ENCODE assay signal across 29 mouse cellular contexts in the genomic region with DNA sequence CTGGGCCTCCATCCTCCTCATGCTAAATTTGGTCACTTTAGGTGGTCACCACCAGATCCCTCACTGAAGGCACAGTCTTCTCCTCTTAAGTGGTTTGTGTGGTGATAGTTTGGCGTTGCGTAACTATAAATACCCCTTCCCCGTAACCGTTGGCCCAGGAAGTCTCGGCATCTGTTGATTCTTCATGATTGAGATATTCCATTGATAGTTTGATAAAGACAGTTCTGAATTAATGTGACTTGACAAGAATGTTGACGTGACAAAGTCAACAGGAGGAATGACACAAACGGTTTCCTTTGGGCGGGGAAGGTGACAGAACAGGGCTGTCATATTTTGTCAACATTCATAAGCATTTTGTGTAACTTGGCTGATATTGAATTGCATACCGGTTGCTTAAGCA. TPM values are rescaled to one million over a fixed set of nuclear protein-coding genes. Genes with fewer than 3 reads are reported as not detected.
DNase-seq lines count a peak whose midpoint lies in the region; ATAC-seq and TF ChIP-seq lines count a peak whose summit lies in the region.
"Had no signal": no experiment of that assay in that cellular context is flagged by ENCODE, and none has a peak within 500 bp of the region (broad histone marks: within the 10 kb centered on the region; RNA-seq: fewer than 3 reads in every experiment).

No protein-coding gene starts in this region.

- WGBS in heart, embryonic 13.5 days = 76% methylated on average over 9 of the region's 9 CpGs
- 16% methylated on average over 9 of the region's 9 CpGs for WGBS in bone marrow, adult 2 months
- 45% methylated on average over 9 of the region's 9 CpGs for WGBS in liver, embryonic 16.5 days (ENCODE audit: insufficient replicate concordance)
- 92% methylated on average over 9 of the region's 9 CpGs for WGBS in kidney, embryonic 14.5 days

- H3K4me3 ChIP-seq in heart, embryonic 13.5 days = no peak overlapping the region
- no peak overlapping the region for H3K4me3 ChIP-seq in bone marrow, adult 2 months (replicated peaks; ENCODE audit: control insufficient read depth, low read depth, low read length)
- 0 out of 2 replicates have a peak overlapping the region, but pooled peaks have one; percentile 3 for H3K4me3 ChIP-seq in liver, embryonic 16.5 days (ENCODE audit: low read depth, low read length)
- no peak overlapping the region for H3K4me3 ChIP-seq in kidney, embryonic 14.5 days (ENCODE audit: low read length)
- H3K4me3 ChIP-seq: embryonic facial prominence, embryonic 13.5 days; forebrain, embryonic 15.5 days; heart, embryonic 12.5 days; limb, embryonic 12.5 days; midbrain, embryonic 12.5 days; neural tube, embryonic 12.5 days had no signal

- no peak for DNase-seq in heart, adult 8-10 months (ENCODE audit: low spot score)
- peak; percentile 93 for DNase-seq in 416B (ENCODE audit: low read depth)
- no peak for DNase-seq in left cerebral cortex, postnatal 25 days (ENCODE audit: low spot score in 2 of 2)
- DNase-seq in neural tube, embryonic 10.5 days (ENCODE audit: extremely low spot score, low spot score) = no peak
- DNase-seq: adrenal gland, adult 8-10 months; cerebellum, adult 2 months; cerebellum, postnatal 25 days; embryo, embryonic 11 days; heart, adult 11 months; heart, postnatal 14 days; kidney, postnatal 4 days; layer of hippocampus, adult 9-11 months; lung, adult 2 months; lung, postnatal 14 days; retina, postnatal 1 day; right cerebral cortex, postnatal 25 days had no signal

- peak overlapping the region; percentile 25; the same call in 1 of the 2 replicates for H3K4me2 ChIP-seq in heart, embryonic 13.5 days
- H3K4me2 ChIP-seq in liver, embryonic 16.5 days (ENCODE audit: low read depth, low read length) = peak overlapping the region; percentile 15; the same call in 1 of the 2 replicates
- H3K4me2 ChIP-seq in kidney, embryonic 14.5 days (replicated peaks; ENCODE audit: low read depth, low read length) = no peak overlapping the region
- H3K4me2 ChIP-seq: embryonic facial prominence, embryonic 13.5 days; forebrain, embryonic 15.5 days; heart, embryonic 12.5 days; limb, embryonic 12.5 days; midbrain, embryonic 12.5 days; neural tube, embryonic 12.5 days had no signal

- no peak overlapping the region for H3K9ac ChIP-seq in heart, embryonic 13.5 days
- H3K9ac ChIP-seq in liver, embryonic 16.5 days (ENCODE audit: low read depth, low read length) = no peak overlapping the region
- H3K9ac ChIP-seq in kidney, embryonic 14.5 days (ENCODE audit: low read depth, low read length) = no peak overlapping the region
- H3K9ac ChIP-seq: embryonic facial prominence, embryonic 13.5 days; forebrain, embryonic 15.5 days; heart, embryonic 12.5 days; limb, embryonic 12.5 days; midbrain, embryonic 12.5 days; neural tube, embryonic 12.5 days had no signal

- H3K27ac ChIP-seq in heart, embryonic 13.5 days (replicated peaks) = no peak overlapping the region
- H3K27ac ChIP-seq in bone marrow, adult 2 months (ENCODE audit: control insufficient read depth, insufficient read depth, low read depth, low read length, poor library complexity) = peak overlapping the region; percentile 65
- peak overlapping the region; percentile 68 for H3K27ac ChIP-seq in liver, embryonic 16.5 days (ENCODE audit: low read length)
- no peak overlapping the region for H3K27ac ChIP-seq in kidney, embryonic 14.5 days (ENCODE audit: low read depth, low read length)
- H3K27ac ChIP-seq: embryonic facial prominence, embryonic 13.5 days; forebrain, embryonic 15.5 days; hindbrain, postnatal 0 days; limb, embryonic 12.5 days; midbrain, embryonic 12.5 days; neural tube, embryonic 12.5 days had no signal

- H3K27me3 ChIP-seq in heart, embryonic 13.5 days (replicated peaks) = no peaks in the 10 kb centered on the region
- H3K27me3 ChIP-seq in liver, embryonic 16.5 days (ENCODE audit: control insufficient read depth, insufficient read depth, low read depth, low read length) = no peaks in the 10 kb centered on the region
- H3K27me3 ChIP-seq in kidney, embryonic 14.5 days (ENCODE audit: control insufficient read depth, insufficient read depth, low read length) = no peaks in the 10 kb centered on the region
- H3K27me3 ChIP-seq: embryonic facial prominence, embryonic 13.5 days; forebrain, embryonic 15.5 days; heart, embryonic 12.5 days; limb, embryonic 12.5 days; midbrain, embryonic 12.5 days; neural tube, embryonic 12.5 days had no signal

- TF ChIP-seq CTCF in bone marrow, adult 2 months (IDR thresholded peaks at IDR 0.05; ENCODE audit: control insufficient read depth, insufficient read depth, low read length) = no peak

- intact Hi-C loops in left cerebral cortex, postnatal 25 days (cut with DNase I) = no loop called here

- TF ChIP-seq POLR2A in bone marrow, adult 2 months (IDR thresholded peaks at IDR 0.05; ENCODE audit: borderline replicate concordance, control insufficient read depth, low read depth, low read length) = no peak

- no peaks in the 10 kb centered on the region for H3K9me3 ChIP-seq in heart, embryonic 13.5 days
- H3K9me3 ChIP-seq in liver, embryonic 16.5 days (replicated peaks; ENCODE audit: control insufficient read depth, low read length) = no peaks in the 10 kb centered on the region
- H3K9me3 ChIP-seq in kidney, embryonic 14.5 days (ENCODE audit: control insufficient read depth, low read length) = no peaks in the 10 kb centered on the region
- H3K9me3 ChIP-seq: embryonic facial prominence, embryonic 13.5 days; forebrain, embryonic 15.5 days; heart, embryonic 12.5 days; limb, embryonic 12.5 days; midbrain, embryonic 12.5 days; neural tube, embryonic 12.5 days had no signal

- peaks cover 10% of the 10 kb centered on the region for H3K36me3 ChIP-seq in heart, embryonic 13.5 days
- peaks cover 68% of the 10 kb centered on the region for H3K36me3 ChIP-seq in liver, embryonic 16.5 days (ENCODE audit: control insufficient read depth, insufficient read depth)
- H3K36me3 ChIP-seq in kidney, embryonic 14.5 days (ENCODE audit: control insufficient read depth, insufficient read depth, low read length) = peaks cover 2% of the 10 kb centered on the region; the same call in 1 of the 2 replicates
- H3K36me3 ChIP-seq: forebrain, embryonic 15.5 days; midbrain, embryonic 12.5 days; neural tube, embryonic 12.5 days had no signal

- peaks cover 40% of the 10 kb centered on the region for H3K4me1 ChIP-seq in heart, embryonic 13.5 days
- peaks cover 21% of the 10 kb centered on the region for H3K4me1 ChIP-seq in bone marrow, adult 2 months (ENCODE audit: control insufficient read depth, insufficient read depth, low read length)
- peaks cover 75% of the 10 kb centered on the region for H3K4me1 ChIP-seq in liver, embryonic 16.5 days (ENCODE audit: control insufficient read depth, low read depth, low read length)
- peaks cover 2% of the 10 kb centered on the region; the same call in 1 of the 2 replicates for H3K4me1 ChIP-seq in kidney, embryonic 14.5 days (ENCODE audit: control insufficient read depth, insufficient read depth, low read length)
- H3K4me1 ChIP-seq: neural tube, embryonic 12.5 days had no signal

- no peak for ATAC-seq in heart, embryonic 13.5 days (ENCODE audit: extremely low read depth, insufficient number of reproducible peaks, low FRiP score, low TSS enrichment)
- no peak for ATAC-seq in liver, embryonic 16.5 days (ENCODE audit: low read depth)
- no peak for ATAC-seq in kidney, embryonic 14.5 days (ENCODE audit: low FRiP score, low TSS enrichment)
- ATAC-seq: activated CD4-positive, CD25-positive, alpha-beta regulatory T cell, adult 4 months; forebrain, embryonic 15.5 days; hindbrain, postnatal 0 days; intestine, postnatal 0 days had no signal

RNA-seq across cellular contexts. Expression of a gene that starts 16.4 kb away (rescaled TPM):
- 6.3 and 7.7 TPM in 2 replicates for polyA plus RNA-seq in heart, embryonic 13.5 days (2015; fragmentation: Nextera tagmentation; extraction: Ambion mirVana)
- 1 to 10 TPM; 5.1 to 6.6 (median 6.0) TPM for total RNA-seq in heart, adult 8-10 months (2022)
- polyA plus RNA-seq in bone marrow, adult 2 months (2011; ENCODE audit: insufficient read depth, insufficient read length, low replicate concordance, missing spikeins) = 167 and 178 TPM in 2 replicates
- polyA plus RNA-seq in liver, embryonic 16.5 days (2015; fragmentation: Nextera tagmentation; extraction: Ambion mirVana) = 73.5 and 81.3 TPM in 2 replicates
- 1 to 10 TPM; 2.5 to 3.8 TPM for total RNA-seq in left cerebral cortex, postnatal 25 days (2021)
- polyA plus RNA-seq in kidney, embryonic 14.5 days (2014; fragmentation: Nextera tagmentation; extraction: Ambion mirVana) = 11.9 and 13.0 TPM in 2 replicates

RNA-seq across cellular contexts. Expression of a gene that starts 31.3 kb away (rescaled TPM):
- polyA plus RNA-seq in heart, embryonic 13.5 days (2015; fragmentation: Nextera tagmentation; extraction: Ambion mirVana) = 77.2 and 78.4 TPM in 2 replicates
- 10 to 100 TPM; 35.4 to 42.2 (median 36.5) TPM for total RNA-seq in heart, adult 8-10 months (2022)
- polyA plus RNA-seq in bone marrow, adult 2 months (2011; ENCODE audit: insufficient read depth, insufficient read length, low replicate concordance, missing spikeins) = 34.9 and 49.3 TPM in 2 replicates
- polyA plus RNA-seq in liver, embryonic 16.5 days (2015; fragmentation: Nextera tagmentation; extraction: Ambion mirVana) = 37.7 and 40.5 TPM in 2 replicates
- 10 to 100 TPM; 65.6 to 66.0 TPM for total RNA-seq in left cerebral cortex, postnatal 25 days (2021)
- polyA plus RNA-seq in kidney, embryonic 14.5 days (2014; fragmentation: Nextera tagmentation; extraction: Ambion mirVana) = 94.4 and 111 TPM in 2 replicates

RNA-seq across cellular contexts. Expression of a gene that starts 43.2 kb away (rescaled TPM):
- 44.2 and 46.0 TPM in 2 replicates for polyA plus RNA-seq in heart, embryonic 13.5 days (2015; fragmentation: Nextera tagmentation; extraction: Ambion mirVana)
- total RNA-seq in heart, adult 8-10 months (2022) = 10 to 100 TPM; 27.2 to 37.8 (median 32.3) TPM
- 26.3 and 39.0 TPM in 2 replicates for polyA plus RNA-seq in bone marrow, adult 2 months (2011; ENCODE audit: insufficient read depth, insufficient read length, low replicate concordance, missing spikeins)
- 29.4 and 31.2 TPM in 2 replicates for polyA plus RNA-seq in liver, embryonic 16.5 days (2015; fragmentation: Nextera tagmentation; extraction: Ambion mirVana)
- 10 to 100 TPM; 67.5 to 70.1 TPM for total RNA-seq in left cerebral cortex, postnatal 25 days (2021)
- polyA plus RNA-seq in kidney, embryonic 14.5 days (2014; fragmentation: Nextera tagmentation; extraction: Ambion mirVana) = 55.5 and 80.1 TPM in 2 replicates

Comparison
In these comparisons a context has a peak if more than half of its experiments do, and no peak if none do; other contexts are left out.
1. H3K27ac ChIP-seq: peak in bone marrow, adult 2 months (single experiment) and liver, embryonic 16.5 days (single experiment); none in heart, embryonic 13.5 days (single experiment) and kidney, embryonic 14.5 days (single experiment).